Mouse (Mus musculus) liver, postnatal 0 days (tissue): ENCODE measurements around the gene Galnt18. TPM values are rescaled to one million over a fixed set of nuclear protein-coding genes. Genes with fewer than 3 reads are reported as not detected.
A peak's percentile ranks its signal among the peaks of the same experiment; 100 is the strongest.

Experiments
- ATAC-seq: fragments of 200-750 bp; cut with Nextera tagmentation; 2 replicates; pipeline ENCODE4 v1.8.0; 2017; ENCODE audit warnings: mild to moderate bottlenecking, moderate library complexity
- DNase-seq: peaks from one replicate; pipeline ENCODE4 v3.0.0-alpha.2; 2016
- H3K27ac ChIP-seq: fragments of 300-500 bp; sonication (generic); 2 replicates; pipeline ENCODE4 v1.5.1; 2014; ENCODE audit warnings: antibody characterized with exemption, moderate library complexity, mild to moderate bottlenecking, low read depth
- H3K27me3 ChIP-seq: fragments of 300-500 bp; sonication (generic); 2 replicates; pipeline ENCODE4 v1.6.1; 2014; ENCODE audit warnings: low read length, control low read depth, mixed read lengths; ENCODE audit not compliant: insufficient read depth
- H3K36me3 ChIP-seq: fragments of 300-500 bp; sonication (generic); replicated peaks from 2 replicates; pipeline ENCODE4 v1.6.1; 2014; ENCODE audit warnings: mild to moderate bottlenecking, control low read depth, low read length, moderate library complexity, mixed read lengths; ENCODE audit not compliant: insufficient read depth
- H3K4me1 ChIP-seq: fragments of 300-500 bp; sonication (generic); 2 replicates; pipeline ENCODE4 v1.6.1; 2014; ENCODE audit warnings: antibody characterized with exemption, mild to moderate bottlenecking, control low read depth; ENCODE audit not compliant: insufficient read depth
- H3K4me2 ChIP-seq: fragments of 300-500 bp; sonication (generic); 2 replicates; pipeline ENCODE4 v1.6.1; 2014; ENCODE audit warnings: low read depth, mild to moderate bottlenecking, low read length, moderate library complexity, mixed read lengths
- H3K4me3 ChIP-seq: fragments of 300-500 bp; sonication (generic); 2 replicates; pipeline ENCODE4 v1.5.1; 2014; ENCODE audit warnings: low read depth, low read length
- H3K9ac ChIP-seq: fragments of 300-500 bp; sonication (generic); replicated peaks from 2 replicates; pipeline ENCODE4 v1.6.1; 2014; ENCODE audit warnings: mild to moderate bottlenecking, moderate library complexity
- H3K9me3 ChIP-seq: fragments of 300-500 bp; sonication (generic); 2 replicates; pipeline ENCODE4 v1.6.1; 2016; ENCODE audit warnings: mild to moderate bottlenecking, control low read depth, low read length, mixed read lengths
- CTCF ChIP-seq: sonication (generic); IDR thresholded peaks from 2 replicates; pipeline ENCODE4 v1.5.1; 2016; ENCODE audit warnings: antibody characterized with exemption, low read depth
- EP300 ChIP-seq: IDR thresholded peaks from 2 replicates; pipeline ENCODE4 v1.6.1; 2016; ENCODE audit warnings: antibody characterized with exemption, low read depth, mild to moderate bottlenecking
- WGBS: fragments of 180-500 bp; shearing (Covaris S2); extraction: QIAGEN DNeasy Blood & Tissue Kit; methylation state at CpG from one replicate; pipeline ENCODE4 v1.1.7; 2014; ENCODE audit not compliant: insufficient replicate concordance; 5-methylcytosine and 5-hydroxymethylcytosine counted together
- polyA plus RNA-seq: library from polyadenylated mRNA; unstranded; fragments of >200 nt; fragmentation: Nextera tagmentation; extraction: Ambion mirVana; gene quantifications from 2 replicates; pipeline ENCODE4 v1.2.1, GENCODE M21; 2015

The Galnt18 gene
- polyA plus RNA-seq, 1 experiment from 2014 or later, result 1.9 TPM

DNA sequence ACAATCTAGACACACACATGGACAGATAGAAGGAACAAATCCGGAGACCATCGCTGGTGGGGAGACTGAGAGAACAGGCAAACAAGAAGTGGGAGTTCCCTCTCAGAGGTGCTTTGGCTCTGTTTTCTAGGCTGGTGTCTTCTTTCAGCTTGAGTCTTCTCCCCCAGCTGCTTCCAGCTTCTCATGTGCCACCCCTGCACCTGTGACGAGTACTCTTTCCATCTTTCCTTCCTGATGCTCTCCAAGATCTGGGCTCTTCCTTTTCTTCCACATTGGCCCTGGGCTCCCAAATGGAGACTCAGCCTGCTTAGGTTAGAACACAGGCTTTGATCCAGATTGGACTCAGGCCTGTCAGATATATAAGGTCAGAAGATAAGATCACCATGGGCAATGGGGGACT is 12.4 kb upstream of the Galnt18 start:
- DNase-seq, result no peak
- Histone ChIP-seq H3K27ac (no peak overlapping the region), H3K9me3 (no peaks in the 10 kb centered on the region), H3K36me3 (no peaks in the 10 kb centered on the region), H3K27me3 (no peaks in the 10 kb centered on the region), H3K4me1 (no peaks in the 10 kb centered on the region), H3K4me3 (no peak overlapping the region), H3K4me2 (no peak overlapping the region), H3K9ac (no peak overlapping the region)
- no peak for TF ChIP-seq EP300
- no peak for TF ChIP-seq CTCF
- WGBS, result 74% methylated on average over 3 of the region's 3 CpGs
- ATAC-seq, result no peak

- Histone ChIP-seq H3K9me3 (no peaks in the 10 kb centered on the region), H3K36me3 (no peaks in the 10 kb centered on the region), H3K27ac (no peak overlapping the region), H3K27me3 (no peaks in the 10 kb centered on the region), H3K4me1 (no peaks in the 10 kb centered on the region), H3K4me3 (no peak overlapping the region), H3K9ac (no peak overlapping the region), H3K4me2 (no peak overlapping the region)
- 61% methylated on average over 6 of the region's 6 CpGs for WGBS
- DNase-seq (no peak), ATAC-seq (no peak)
- no peak for TF ChIP-seq EP300
- TF ChIP-seq CTCF, result no peak
Observed at GRCm38 (mm10) chr7:111791347-111791746, 11.6 kb upstream of the Galnt18 start.

- Histone ChIP-seq H3K27ac (no peak overlapping the region), H3K4me2 (no peak overlapping the region), H3K4me3 (no peak overlapping the region), H3K27me3 (no peaks in the 10 kb centered on the region), H3K36me3 (no peaks in the 10 kb centered on the region), H3K9ac (no peak overlapping the region), H3K4me1 (no peaks in the 10 kb centered on the region), H3K9me3 (no peaks in the 10 kb centered on the region)
- TF ChIP-seq EP300, result no peak
- no peak for TF ChIP-seq CTCF
- no peak for DNase-seq
- no peak for ATAC-seq
- 64% methylated on average over 2 of the region's 2 CpGs for WGBS
Observed at GRCm38 (mm10) chr7:111787921-111788320, 8.1 kb upstream of the Galnt18 start.

DNA sequence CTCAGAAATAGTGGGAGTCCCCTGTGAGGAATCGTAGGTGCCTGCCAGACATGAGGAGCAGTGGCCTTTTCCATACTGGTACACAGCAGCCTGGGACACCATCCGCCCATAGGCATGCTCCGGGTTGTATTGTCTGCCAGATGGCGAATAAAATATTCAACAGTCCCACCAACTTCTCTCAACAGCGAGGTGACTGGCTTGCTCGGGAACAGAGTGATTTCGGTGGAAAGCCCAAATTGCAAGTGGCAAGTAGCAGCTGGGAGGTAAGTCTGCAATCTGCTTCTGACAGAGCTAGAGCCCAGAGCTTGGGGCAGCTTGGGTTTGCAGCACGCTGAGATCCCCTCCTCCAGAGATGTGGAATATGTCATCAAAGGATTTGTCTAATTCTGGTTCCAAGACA is 5.7 kb upstream of the Galnt18 start:
- Histone ChIP-seq H3K27me3 (peaks cover 7% of the 10 kb centered on the region), H3K9ac (no peak overlapping the region), H3K36me3 (no peaks in the 10 kb centered on the region), H3K27ac (no peak overlapping the region), H3K4me3 (no peak overlapping the region), H3K9me3 (no peaks in the 10 kb centered on the region), H3K4me1 (no peaks in the 10 kb centered on the region), H3K4me2 (no peak overlapping the region)
- no peak for TF ChIP-seq CTCF
- TF ChIP-seq EP300, result no peak
- DNase-seq (no peak), ATAC-seq (no peak)
- WGBS, result 80% methylated on average over 8 of the region's 8 CpGs

DNA sequence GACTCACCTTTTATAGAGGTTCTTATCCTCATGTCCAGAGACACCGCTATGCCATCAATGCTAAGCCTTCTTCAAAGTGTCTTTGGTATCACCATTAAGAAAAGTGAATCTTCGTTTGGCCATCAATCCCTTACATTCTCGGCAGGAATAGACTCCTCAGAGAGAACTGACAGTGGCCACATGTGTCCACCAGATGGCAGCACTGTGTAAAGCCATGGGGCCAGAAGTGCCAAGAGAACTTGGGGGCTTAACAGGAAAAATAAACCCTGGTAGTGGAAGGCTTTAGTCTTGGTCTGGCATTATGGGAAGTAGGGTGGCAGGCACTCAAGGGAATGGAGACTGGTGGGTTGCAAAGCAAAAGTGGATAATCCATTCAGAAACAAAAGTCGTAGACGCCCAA is 2.3 kb upstream of the Galnt18 start:
- ATAC-seq (no peak), DNase-seq (peak; percentile 62)
- Histone ChIP-seq H3K4me2 (no peak overlapping the region), H3K9me3 (no peaks in the 10 kb centered on the region), H3K4me1 (no peaks in the 10 kb centered on the region), H3K36me3 (no peaks in the 10 kb centered on the region), H3K27ac (no peak overlapping the region), H3K27me3 (peaks cover 34% of the 10 kb centered on the region), H3K9ac (no peak overlapping the region), H3K4me3 (no peak overlapping the region)
- WGBS, result 49% methylated on average over 5 of the region's 5 CpGs
- TF ChIP-seq CTCF (peak; percentile 91), EP300 (no peak)

DNA sequence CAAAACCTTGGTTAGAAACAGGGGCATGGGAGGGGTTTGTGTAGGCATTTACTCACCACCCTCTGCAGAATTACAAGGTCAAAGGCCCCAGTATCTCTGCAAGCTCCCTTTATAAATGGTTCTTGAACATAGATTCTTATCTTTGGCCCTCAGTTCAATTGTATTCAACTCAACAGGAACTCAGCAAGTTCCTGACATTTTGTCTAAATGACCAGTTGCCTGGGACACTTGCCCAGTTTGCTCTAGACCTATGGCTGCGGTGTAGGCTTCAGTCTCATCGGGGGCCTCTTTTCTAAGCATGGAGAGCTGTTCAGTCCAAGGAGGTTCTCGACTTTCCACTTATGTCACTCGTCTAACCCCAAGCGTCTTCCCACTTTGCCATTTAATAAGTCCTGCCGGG is 1.5 kb upstream of the Galnt18 start:
- H3K4me2 ChIP-seq, result no peak overlapping the region
- no peaks in the 10 kb centered on the region for H3K9me3 ChIP-seq
- WGBS, result 62% methylated on average over 6 of the region's 6 CpGs
- peaks cover 34% of the 10 kb centered on the region for H3K27me3 ChIP-seq
- H3K9ac ChIP-seq, result no peak overlapping the region
- no peaks in the 10 kb centered on the region for H3K36me3 ChIP-seq
- no peak overlapping the region for H3K27ac ChIP-seq
- ATAC-seq (no peak), DNase-seq (no peak)
- no peak overlapping the region for H3K4me3 ChIP-seq
- H3K4me1 ChIP-seq, result no peaks in the 10 kb centered on the region
- TF ChIP-seq EP300 (no peak), CTCF (no peak)

GRCm38 (mm10) chr7:111778789-111779503 is 831 bp downstream of the Galnt18 start:
- TF ChIP-seq EP300 (no peak), CTCF (no peak)
- WGBS, result 16% methylated on average over 27 of the region's 27 CpGs
- no peaks in the 10 kb centered on the region for H3K9me3 ChIP-seq
- no peaks in the 10 kb centered on the region for H3K36me3 ChIP-seq
- no peak overlapping the region for H3K9ac ChIP-seq
- H3K4me2 ChIP-seq, result peak overlapping the region; percentile 61
- H3K4me3 ChIP-seq, result peak overlapping the region; percentile 30
- H3K4me1 ChIP-seq, result no peaks in the 10 kb centered on the region
- H3K27me3 ChIP-seq, result peaks cover 34% of the 10 kb centered on the region
- no peak overlapping the region for H3K27ac ChIP-seq
- DNase-seq (peak; percentile 13), ATAC-seq (no peak)
